Mouse (Mus musculus) hindbrain, postnatal 0 days (tissue): ENCODE measurements around the gene Gm10260. TPM values are rescaled to one million over a fixed set of nuclear protein-coding genes. Genes with fewer than 3 reads are reported as not detected.

Experiments used
- ATAC-seq: fragments of 200-750 bp; cut with Nextera tagmentation; 2 replicates; pipeline ENCODE4 v1.8.0; 2017; ENCODE audit warnings: mild to moderate bottlenecking, moderate TSS enrichment, moderate library complexity
- DNase-seq: peaks from one replicate; pipeline ENCODE4 v3.0.0-alpha.2; 2015; ENCODE audit warnings: low spot score
- H3K27ac ChIP-seq: fragments of 300-500 bp; sonication (generic); 2 replicates; pipeline ENCODE4 v1.5.1; 2014; ENCODE audit warnings: mild to moderate bottlenecking
- H3K27me3 ChIP-seq: fragments of 300-500 bp; sonication (generic); 2 replicates; pipeline ENCODE4 v1.6.1; 2014; ENCODE audit warnings: low read length, mixed read lengths; ENCODE audit not compliant: insufficient read depth
- H3K36me3 ChIP-seq: fragments of 300-500 bp; sonication (generic); 2 replicates; pipeline ENCODE4 v1.6.1; 2014; ENCODE audit warnings: low read length, mixed read lengths; ENCODE audit not compliant: insufficient read depth
- H3K4me1 ChIP-seq: fragments of 300-500 bp; sonication (generic); 2 replicates; pipeline ENCODE4 v1.6.1; 2014; ENCODE audit warnings: antibody characterized with exemption, low read length, mixed read lengths; ENCODE audit not compliant: insufficient read depth
- H3K4me2 ChIP-seq: fragments of 300-500 bp; sonication (generic); 2 replicates; pipeline ENCODE4 v1.6.1; 2014; ENCODE audit warnings: low read depth, mild to moderate bottlenecking, low read length, moderate library complexity, mixed read lengths
- H3K4me3 ChIP-seq: fragments of 300-500 bp; sonication (generic); 2 replicates; pipeline ENCODE4 v1.5.1; 2014; ENCODE audit warnings: low read length
- H3K9ac ChIP-seq: fragments of 300-500 bp; sonication (generic); replicated peaks from 2 replicates; pipeline ENCODE4 v1.6.1; 2014; ENCODE audit warnings: mild to moderate bottlenecking, low read length, moderate library complexity, mixed read lengths
- H3K9me3 ChIP-seq: fragments of 300-500 bp; sonication (generic); 2 replicates; pipeline ENCODE4 v1.6.1; 2016; ENCODE audit warnings: low read length, mixed read lengths
- CTCF ChIP-seq: IDR thresholded peaks from 2 replicates; pipeline ENCODE4 v1.5.1; 2016; ENCODE audit warnings: antibody characterized with exemption, control low read depth, low read depth
- WGBS: fragments of 180-500 bp; shearing (Covaris S2); extraction: QIAGEN DNeasy Blood & Tissue Kit; methylation state at CpG from one replicate; pipeline ENCODE4 v1.1.7; 2014; 5-methylcytosine and 5-hydroxymethylcytosine counted together
- polyA plus RNA-seq: library from polyadenylated mRNA; unstranded; fragments of >200 nt; fragmentation: Nextera tagmentation; extraction: Ambion mirVana; gene quantifications from 2 replicates; pipeline ENCODE4 v1.2.1, GENCODE M21; 2015
- total RNA-seq: library from RNA; depleted of rRNA; stranded (reverse); fragments of >200 nt; gene quantifications from 2 replicates; pipeline ENCODE4 v1.2.3, GENCODE M21; 2014

Gm10260 gene
- total and polyA plus RNA-seq, 2 experiments from 2014 or later: 4.0 to 196 TPM

DNA sequence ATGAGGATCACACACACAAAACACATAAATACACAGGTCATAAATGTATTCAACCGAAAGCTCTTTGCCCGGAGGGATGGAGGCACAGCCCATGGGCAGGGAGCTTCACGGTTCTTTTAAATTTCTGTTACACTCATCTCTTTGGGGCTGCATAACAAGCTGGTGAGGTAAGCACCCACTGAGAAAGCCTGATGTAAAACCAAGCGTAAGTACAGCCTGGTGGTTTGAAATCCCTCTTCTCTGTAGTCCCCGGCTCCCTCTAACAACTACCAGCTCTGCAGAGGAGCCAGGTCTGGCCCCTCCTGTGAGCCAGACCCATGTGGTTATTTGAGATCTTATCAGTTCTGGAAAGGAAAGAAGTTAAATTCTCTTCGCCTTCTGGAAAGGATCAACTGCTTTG is 31.2 kb upstream of the Gm10260 start:
- ATAC-seq (no peak), DNase-seq (no peak)
- H3K4me1 ChIP-seq: no peaks in the 10 kb centered on the region
- WGBS: 63% methylated on average over 6 of the region's 6 CpGs
- no peak overlapping the region for H3K9ac ChIP-seq
- H3K4me3 ChIP-seq: no peak overlapping the region
- H3K36me3 ChIP-seq: no peaks in the 10 kb centered on the region
- TF ChIP-seq CTCF: no peak
- H3K4me2 ChIP-seq: no peak overlapping the region
- H3K27me3 ChIP-seq: no peaks in the 10 kb centered on the region
- no peaks in the 10 kb centered on the region for H3K9me3 ChIP-seq
- no peak overlapping the region for H3K27ac ChIP-seq

DNA sequence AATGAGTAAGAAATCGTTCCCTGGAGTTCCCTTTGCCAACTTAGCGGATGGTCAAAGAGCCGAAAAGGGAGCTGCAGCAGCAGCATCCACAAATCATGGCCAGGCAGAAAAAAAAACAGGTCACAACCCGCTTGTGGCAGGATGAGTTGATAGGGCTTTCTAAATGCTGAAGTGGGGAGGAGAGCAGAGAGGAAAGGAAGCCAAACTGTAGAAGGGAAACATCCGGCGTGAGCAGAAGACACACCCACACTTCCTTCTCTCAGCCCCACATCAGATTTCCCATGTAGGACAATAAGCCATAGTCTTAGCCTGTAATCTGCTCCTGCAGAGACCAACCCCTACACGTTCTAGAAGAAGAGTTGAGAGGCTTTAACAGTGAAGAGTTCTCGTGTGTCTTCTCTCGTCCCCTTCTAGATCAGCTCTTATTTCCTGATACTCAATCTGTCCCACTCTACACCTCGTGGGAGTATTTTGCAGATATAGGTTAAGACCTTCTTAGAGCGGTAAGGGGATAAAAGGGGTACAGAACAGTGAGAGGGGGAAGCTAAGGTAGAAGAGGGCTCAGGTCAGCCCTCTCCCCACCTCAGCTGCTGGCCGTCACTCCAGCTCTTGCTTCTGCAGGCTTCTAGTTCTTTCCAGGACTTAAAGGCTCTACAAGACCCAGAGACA is 29.5 kb upstream of the Gm10260 start:
- ATAC-seq: no peak
- Histone ChIP-seq H3K9me3 (no peaks in the 10 kb centered on the region), H3K4me3 (no peak overlapping the region), H3K27me3 (no peaks in the 10 kb centered on the region), H3K4me2 (no peak overlapping the region), H3K9ac (no peak overlapping the region), H3K27ac (no peak overlapping the region), H3K4me1 (no peaks in the 10 kb centered on the region), H3K36me3 (no peaks in the 10 kb centered on the region)
- DNase-seq: no peak
- 87% methylated on average over 12 of the region's 12 CpGs for WGBS
- no peak for TF ChIP-seq CTCF

DNA sequence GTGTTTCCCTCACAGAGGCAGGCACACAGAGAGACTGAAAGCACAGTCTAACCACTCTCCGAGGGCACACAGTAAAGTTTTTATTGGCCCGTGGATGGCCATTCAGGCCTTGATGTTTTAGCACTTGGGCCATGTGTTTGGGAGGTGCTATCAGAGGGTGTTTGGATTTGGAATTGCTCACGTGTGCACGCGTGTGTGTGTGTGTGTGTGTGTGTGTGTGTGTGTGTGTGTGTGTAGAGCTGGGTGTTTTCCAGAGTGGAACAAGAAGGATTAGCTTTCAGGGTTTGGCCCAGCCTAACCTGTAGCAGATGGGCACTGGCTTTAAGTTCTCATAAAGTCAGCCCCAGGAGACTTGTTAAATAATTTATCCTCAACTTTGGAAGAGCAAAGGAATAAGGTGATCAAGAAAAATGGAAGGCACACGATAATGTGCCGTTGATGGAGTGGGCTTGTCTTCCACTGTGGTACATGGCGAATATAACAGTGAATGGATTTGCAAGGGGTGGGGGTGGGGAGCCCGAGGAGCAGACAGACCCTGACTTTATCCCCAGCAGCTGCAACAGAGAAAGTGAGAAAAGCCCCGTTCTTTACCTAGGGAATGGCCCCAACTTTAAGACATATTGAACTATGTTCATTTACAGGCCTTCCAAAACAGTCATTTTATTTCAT is 24.9 kb upstream of the Gm10260 start:
- no peak overlapping the region for H3K4me2 ChIP-seq
- whole genome bisulfite sequencing: 68% methylated on average over 10 of the region's 10 CpGs
- no peak overlapping the region for H3K9ac ChIP-seq
- no peak for DNase-seq
- no peaks in the 10 kb centered on the region for H3K36me3 ChIP-seq
- no peak overlapping the region for H3K27ac ChIP-seq
- ATAC-seq: no peak
- H3K27me3 ChIP-seq: no peaks in the 10 kb centered on the region
- TF ChIP-seq CTCF: no peak
- no peaks in the 10 kb centered on the region for H3K4me1 ChIP-seq
- no peaks in the 10 kb centered on the region for H3K9me3 ChIP-seq
- H3K4me3 ChIP-seq: no peak overlapping the region

DNA sequence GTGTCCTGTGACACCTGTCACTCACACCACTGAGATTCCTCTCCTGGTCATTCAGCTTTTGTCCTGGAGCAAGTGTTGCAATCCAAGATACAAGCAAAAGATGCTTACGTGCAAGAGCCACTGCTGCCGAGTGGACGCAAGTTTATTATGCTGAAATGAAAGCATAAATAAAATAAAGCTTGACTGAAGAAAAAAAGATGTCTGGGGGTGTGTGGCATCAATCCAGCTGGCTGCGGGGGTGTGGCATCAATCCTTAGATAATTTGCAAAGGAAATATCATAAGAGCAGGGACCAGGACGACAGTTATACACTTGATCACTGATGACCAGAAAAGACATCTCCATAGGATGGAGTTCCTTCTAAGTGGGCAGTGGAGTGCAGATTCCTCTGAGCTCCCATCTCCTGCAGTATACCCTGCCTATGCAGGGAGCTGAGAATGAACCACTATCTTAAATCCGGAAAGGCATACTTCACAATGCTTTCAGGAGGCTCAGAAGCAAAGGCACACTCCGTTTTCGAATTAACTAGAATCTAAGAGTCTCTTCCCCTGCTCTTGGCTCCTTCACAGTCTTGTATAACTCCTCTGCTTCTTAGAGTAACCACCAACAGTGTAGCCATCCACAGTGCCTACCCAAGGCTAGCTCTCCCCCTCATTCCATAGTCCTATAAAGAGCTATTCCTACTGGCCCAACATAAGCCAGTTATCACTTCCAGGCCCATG is 23.2 kb upstream of the Gm10260 start:
- Histone ChIP-seq H3K4me1 (no peaks in the 10 kb centered on the region), H3K4me3 (no peak overlapping the region), H3K27me3 (no peaks in the 10 kb centered on the region), H3K9me3 (no peaks in the 10 kb centered on the region), H3K9ac (no peak overlapping the region), H3K36me3 (no peaks in the 10 kb centered on the region), H3K4me2 (no peak overlapping the region), H3K27ac (no peak overlapping the region)
- ATAC-seq (no peak), DNase-seq (no peak)
- 80% methylated on average over 8 of the region's 8 CpGs for WGBS
- no peak for TF ChIP-seq CTCF

DNA sequence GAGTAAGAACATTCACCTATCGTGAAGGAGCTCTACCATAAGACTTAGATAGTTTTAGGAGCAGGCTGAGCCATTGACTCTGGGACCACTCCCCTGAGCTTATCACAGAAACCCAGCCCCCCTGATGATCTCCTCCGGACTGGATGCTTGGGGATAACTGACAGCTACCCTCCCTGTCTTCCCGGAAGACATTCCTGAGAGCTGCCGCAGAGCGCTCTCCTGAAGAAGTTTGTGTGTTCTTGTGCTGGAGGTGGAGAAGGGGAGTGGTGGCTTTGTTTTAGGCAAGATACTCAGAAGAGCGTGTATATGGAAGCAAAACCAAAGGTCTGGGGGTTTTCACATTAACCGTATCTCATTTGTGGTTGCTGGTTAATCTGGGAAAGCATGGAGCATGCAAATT is 21.6 kb upstream of the Gm10260 start:
- Histone ChIP-seq H3K36me3 (no peaks in the 10 kb centered on the region), H3K4me1 (no peaks in the 10 kb centered on the region), H3K4me3 (no peak overlapping the region), H3K4me2 (no peak overlapping the region), H3K9ac (no peak overlapping the region), H3K27me3 (no peaks in the 10 kb centered on the region), H3K9me3 (no peaks in the 10 kb centered on the region), H3K27ac (no peak overlapping the region)
- WGBS: 56% methylated on average over 7 of the region's 7 CpGs
- no peak for ATAC-seq
- no peak for DNase-seq
- TF ChIP-seq CTCF: no peak

DNA sequence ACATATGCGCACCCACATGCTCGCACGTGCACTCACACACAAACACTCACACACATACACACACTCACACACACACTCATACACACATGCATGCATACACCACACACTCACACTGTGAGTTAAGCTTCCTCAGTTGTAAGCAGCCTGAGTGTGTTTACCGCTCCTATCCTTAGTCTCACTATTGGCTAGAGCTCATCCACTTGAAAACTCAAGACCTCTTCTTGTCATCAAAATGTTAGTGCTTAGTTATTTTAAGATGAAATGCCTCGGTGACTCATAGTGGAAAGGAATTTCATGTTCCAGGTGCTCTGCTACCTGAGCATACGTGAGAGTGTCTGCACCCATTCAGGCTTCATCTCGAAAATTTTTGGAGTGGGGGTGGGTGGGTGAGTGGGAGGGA is 21.2 kb upstream of the Gm10260 start:
- Histone ChIP-seq H3K4me3 (no peak overlapping the region), H3K27me3 (no peaks in the 10 kb centered on the region), H3K4me1 (no peaks in the 10 kb centered on the region), H3K27ac (no peak overlapping the region), H3K36me3 (no peaks in the 10 kb centered on the region), H3K4me2 (no peak overlapping the region), H3K9me3 (no peaks in the 10 kb centered on the region), H3K9ac (no peak overlapping the region)
- no peak for TF ChIP-seq CTCF
- DNase-seq: no peak
- WGBS: 93% methylated on average over 7 of the region's 7 CpGs
- ATAC-seq: no peak

DNA sequence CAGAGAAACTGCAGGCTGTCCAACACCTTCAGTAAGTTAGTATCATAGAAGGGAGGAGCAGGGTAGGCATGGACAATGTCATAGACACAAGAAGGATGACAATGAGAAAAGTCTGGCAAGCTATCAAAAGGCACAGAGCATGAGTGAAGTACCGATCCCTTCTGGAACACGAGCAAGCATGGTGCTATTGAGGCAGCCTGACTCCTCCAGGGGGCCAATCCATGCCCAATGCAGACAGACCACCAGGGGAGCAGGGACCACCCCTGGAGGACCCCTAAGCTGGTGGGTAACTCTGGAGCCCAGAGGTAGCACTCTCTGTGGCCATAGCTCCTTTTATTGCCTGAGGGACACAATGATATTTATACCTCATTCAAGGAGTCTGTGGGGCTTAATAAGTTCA is 20.1 kb upstream of the Gm10260 start:
- H3K27ac ChIP-seq: no peak overlapping the region
- no peaks in the 10 kb centered on the region for H3K9me3 ChIP-seq
- ATAC-seq (no peak), DNase-seq (no peak)
- no peak overlapping the region for H3K9ac ChIP-seq
- H3K4me3 ChIP-seq: no peak overlapping the region
- H3K36me3 ChIP-seq: no peaks in the 10 kb centered on the region
- H3K4me1 ChIP-seq: no peaks in the 10 kb centered on the region
- 64% methylated on average over 2 of the region's 2 CpGs for WGBS
- H3K27me3 ChIP-seq: no peaks in the 10 kb centered on the region
- TF ChIP-seq CTCF: no peak
- no peak overlapping the region for H3K4me2 ChIP-seq
